Mouse (Mus musculus): Measurements from ENCODE around the gene Cant1.

Cant1 gene

GRCm38 (mm10) chr11:118371876-118372275 is 47.0 kb downstream of the Cant1 start:
- no peak for DNase-seq (ENCODE audit: low spot score)

- DNase-seq (ENCODE audit: low spot score), result no peak
Observed at GRCm38 (mm10) chr11:118369657-118370056, 49.2 kb downstream of the Cant1 start.

GRCm38 (mm10) chr11:118369251-118369650 is 49.6 kb downstream of the Cant1 start:
- no peak for DNase-seq (ENCODE audit: low spot score)

- DNase-seq (ENCODE audit: low spot score), result peak; percentile 49
Observed at GRCm38 (mm10) chr11:118368330-118368729, 50.6 kb downstream of the Cant1 start.

GRCm38 (mm10) chr11:118366559-118366958 is 52.3 kb downstream of the Cant1 start:
- no peak for DNase-seq (ENCODE audit: low spot score)

- no peak for DNase-seq (ENCODE audit: low spot score)
Observed at GRCm38 (mm10) chr11:118366108-118366507, 52.8 kb downstream of the Cant1 start.

- DNase-seq (ENCODE audit: low spot score), result no peak
Observed at GRCm38 (mm10) chr11:118365171-118365570, 53.7 kb downstream of the Cant1 start.

- DNase-seq (ENCODE audit: low spot score), result no peak
Observed at GRCm38 (mm10) chr11:118364021-118364420, 54.9 kb downstream of the Cant1 start.

- DNase-seq (ENCODE audit: low spot score), result no peak
Observed at GRCm38 (mm10) chr11:118362971-118363518, 55.8 kb downstream of the Cant1 start.

GRCm38 (mm10) chr11:118362501-118362900 is 56.4 kb downstream of the Cant1 start:
- DNase-seq (ENCODE audit: low spot score), result no peak

GRCm38 (mm10) chr11:118360907-118361341 is 58.0 kb downstream of the Cant1 start:
- DNase-seq (ENCODE audit: low spot score), result no peak

GRCm38 (mm10) chr11:118360491-118360890 is 58.4 kb downstream of the Cant1 start:
- DNase-seq (ENCODE audit: low spot score), result no peak

All from testis, postnatal 14 days (tissue).